In genomic region chr16:43814644-43815043, GRCm38 (mm10) we compare ENCODE assay signal across 12 mouse cellular contexts.
DNase-seq lines count a peak whose midpoint lies in the region.
"Had no signal": no experiment of that assay in that cellular context is flagged by ENCODE, and none has a peak within 500 bp of the region (broad histone marks: within the 10 kb centered on the region; RNA-seq: fewer than 3 reads in every experiment).

No protein-coding gene starts in this region.

- intact Hi-C loops in left cerebral cortex, postnatal 4 days (cut with DNase I) = no loop called here

- peak; percentile 73 for DNase-seq in left cerebral cortex, postnatal 4 days
- DNase-seq in left cerebral cortex, adult 9 months (ENCODE audit: low spot score in 2 of 2) = no peak
- peak; percentile 54 for DNase-seq in cerebellum, adult 11-12 months
- peak; percentile 75 to 82 for DNase-seq in cerebellum, postnatal 10 days
- DNase-seq in layer of hippocampus, adult 9-11 months = peak; percentile 61
- DNase-seq in thymus, postnatal 25 days = no peak
- no peak for DNase-seq in testis, postnatal 10 days (ENCODE audit: low spot score)
- DNase-seq in urinary bladder, adult 2 months (ENCODE audit: low spot score) = no peak
- DNase-seq: gastrocnemius, postnatal 36 days; kidney, adult 2 months; midbrain, embryonic 14.5 days; right cerebral cortex, postnatal 25 days had no signal

Comparison
In these comparisons a context has a peak if more than half of its experiments do, and no peak if none do; other contexts are left out.
1. DNase-seq: peak in left cerebral cortex, postnatal 4 days (single experiment), cerebellum, adult 11-12 months (single experiment), cerebellum, postnatal 10 days (2 of 2) and layer of hippocampus, adult 9-11 months (single experiment); none in left cerebral cortex, adult 9 months (0 of 2), thymus, postnatal 25 days (single experiment), testis, postnatal 10 days (single experiment) and urinary bladder, adult 2 months (single experiment).